Mouse (Mus musculus): ENCODE data around the gene Zmpste24. TPM values are rescaled to one million over a fixed set of nuclear protein-coding genes. Genes with fewer than 3 reads are reported as not detected.
A peak's percentile ranks its signal among the peaks of the same experiment; 100 is the strongest.

The Zmpste24 gene
- total RNA-seq, 2 experiments from 2014 or later: 15.0 to 20.3 TPM

GRCm38 (mm10) chr4:121052454-121053323, 45.4 kb downstream of the Zmpste24 start:
- intact Hi-C loops (cut with DNase I): no loop called here
- no peak for TF ChIP-seq CTCF (IDR thresholded peaks at IDR 0.05)
- Histone ChIP-seq H3K27ac (no peak overlapping the region), H3K4me3 (no peak overlapping the region)
- DNase-seq: no peak

GRCm38 (mm10) chr4:121051863-121052262, 46.2 kb downstream of the Zmpste24 start:
- Histone ChIP-seq H3K27ac (no peak overlapping the region), H3K4me3 (no peak overlapping the region)
- intact Hi-C loops (cut with DNase I): no loop called here
- TF ChIP-seq CTCF (IDR thresholded peaks at IDR 0.05): no peak
- DNase-seq: no peak

- TF ChIP-seq CTCF (IDR thresholded peaks at IDR 0.05): no peak
- Histone ChIP-seq H3K4me3 (no peak overlapping the region), H3K27ac (no peak overlapping the region)
- DNase-seq: no peak
- intact Hi-C loops (cut with DNase I): no loop called here
Measured at GRCm38 (mm10) chr4:121042946-121043345, 55.1 kb downstream of the Zmpste24 start.

GRCm38 (mm10) chr4:121042472-121042871, 55.6 kb downstream of the Zmpste24 start:
- intact Hi-C loops (cut with DNase I): no loop called here
- Histone ChIP-seq H3K27ac (no peak overlapping the region), H3K4me3 (no peak overlapping the region)
- no peak for TF ChIP-seq CTCF (IDR thresholded peaks at IDR 0.05)
- DNase-seq: no peak

- intact Hi-C loops (cut with DNase I): loop anchor here (2.0 kb wide), 1 partner anchor 54 kb away; no protein-coding TSS in a partner anchor
- DNase-seq: peak; percentile 56
- H3K4me3 ChIP-seq: no peak overlapping the region
- 0 out of 2 replicates have a peak overlapping the region, but pooled peaks have one; percentile 8 for H3K27ac ChIP-seq
- TF ChIP-seq CTCF (IDR thresholded peaks at IDR 0.05): peak; percentile 78
Measured at GRCm38 (mm10) chr4:121040897-121041671, 57.0 kb downstream of the Zmpste24 start.

GRCm38 (mm10) chr4:121040323-121040722, 57.7 kb downstream of the Zmpste24 start:
- intact Hi-C loops (cut with DNase I): loop anchor here (2.0 kb wide), 1 partner anchor 54 kb away; no protein-coding TSS in a partner anchor
- peak overlapping the region; percentile 59 for H3K4me3 ChIP-seq
- TF ChIP-seq CTCF (IDR thresholded peaks at IDR 0.05): no peak
- H3K27ac ChIP-seq: no peak overlapping the region
- DNase-seq: no peak

- H3K4me3 ChIP-seq: peak within 1 kb of the TSS; percentile 59
- no peak for TF ChIP-seq CTCF (IDR thresholded peaks at IDR 0.05)
- intact Hi-C loops (cut with DNase I): loop anchor here (2.0 kb wide), 1 partner anchor 53 kb away; no protein-coding TSS in a partner anchor
- no peak within 1 kb of the TSS for H3K27ac ChIP-seq
- no peak for DNase-seq
Measured at GRCm38 (mm10) chr4:121039331-121040115, 58.5 kb downstream of the Zmpste24 start, which contains the start of gene Col9a2. Gene Col9a2 (plus strand): TSS chr4:121039385.

- intact Hi-C loops (cut with DNase I): loop anchor here (5.0 kb wide), 1 partner anchor 46 kb away; no protein-coding TSS in a partner anchor
- Histone ChIP-seq H3K27ac (no peak overlapping the region), H3K4me3 (no peak overlapping the region)
- DNase-seq: no peak
- TF ChIP-seq CTCF (IDR thresholded peaks at IDR 0.05): peak; percentile 22; the same call in 1 of the 2 replicates
Measured at GRCm38 (mm10) chr4:121033006-121033405, 65.0 kb downstream of the Zmpste24 start.

GRCm38 (mm10) chr4:121031440-121031839, 66.6 kb downstream of the Zmpste24 start:
- no peak for DNase-seq
- no peak overlapping the region for H3K27ac ChIP-seq
- TF ChIP-seq CTCF (IDR thresholded peaks at IDR 0.05): peak; percentile 37
- intact Hi-C loops (cut with DNase I): loop anchor here (5.0 kb wide), 1 partner anchor 44 kb away; no protein-coding TSS in a partner anchor
- no peak overlapping the region for H3K4me3 ChIP-seq

GRCm38 (mm10) chr4:121029632-121030031, 68.4 kb downstream of the Zmpste24 start:
- TF ChIP-seq CTCF (IDR thresholded peaks at IDR 0.05): peak; percentile 21; the same call in 1 of the 2 replicates
- intact Hi-C loops (cut with DNase I): loop anchor here (2.0 to 5.0 kb wide), 2 partner anchors 42 to 203 kb away; no protein-coding TSS in a partner anchor
- no peak overlapping the region for H3K4me3 ChIP-seq
- H3K27ac ChIP-seq: no peak overlapping the region
- no peak for DNase-seq

- peak; percentile 74 for DNase-seq
- TF ChIP-seq CTCF (IDR thresholded peaks at IDR 0.05): peak; percentile 85
- Histone ChIP-seq H3K4me3 (no peak overlapping the region), H3K27ac (no peak overlapping the region)
- intact Hi-C loops (cut with DNase I): loop anchor here (2.0 kb wide), 1 partner anchor 204 kb away; no protein-coding TSS in a partner anchor
Measured at GRCm38 (mm10) chr4:121028659-121029392, 69.2 kb downstream of the Zmpste24 start.
